Mouse (Mus musculus) liver, embryonic 14.5 days (tissue): ENCODE measurements around the gene Cd207.

Experiments
- CTCF ChIP-seq: IDR thresholded peaks from 2 replicates; pipeline ENCODE4 v1.5.1; 2016; ENCODE audit warnings: antibody characterized with exemption, low read depth, control low read depth
- EP300 ChIP-seq: IDR thresholded peaks from 2 replicates; pipeline ENCODE4 v1.6.1; 2016; ENCODE audit warnings: antibody characterized with exemption, low read depth

GRCm38 (mm10) chr6:83710361-83711066, 32.9 kb upstream of the Cd207 start:
- TF ChIP-seq CTCF (no peak), EP300 (no peak)
